Mouse (Mus musculus) midbrain, embryonic 12.5 days (tissue): ENCODE measurements at regions not wholly inside any gene's neighbourhood (a gene's known extent, or its start where the extent isn't known, plus 50 kb on each side); places are given as distances from the start of the nearest gene placed in this dataset.
A peak's percentile ranks its signal among the peaks of the same experiment; 100 is the strongest.
"Not testable (repeated sequence)": the region's sequence is repeated elsewhere in the genome, so short reads cannot be mapped to it uniquely, and the experiment has no call there.

Experiments
- ATAC-seq: fragments of 200-750 bp; cut with Nextera tagmentation; 2 replicates; pipeline ENCODE4 v1.8.0; 2017; ENCODE audit warnings: low read depth, moderate TSS enrichment, moderate library complexity; ENCODE audit not compliant: low FRiP score
- H3K27ac ChIP-seq: fragments of 300-500 bp; sonication (generic); replicated peaks from 2 replicates; pipeline ENCODE4 v1.5.1; 2016; ENCODE audit warnings: mild to moderate bottlenecking
- H3K27me3 ChIP-seq: fragments of 300-500 bp; sonication (generic); 2 replicates; pipeline ENCODE4 v1.6.1; 2016; ENCODE audit warnings: mild to moderate bottlenecking
- H3K36me3 ChIP-seq: fragments of 300-500 bp; sonication (generic); 2 replicates; pipeline ENCODE4 v1.6.1; 2016
- H3K4me1 ChIP-seq: fragments of 300-500 bp; sonication (generic); 2 replicates; pipeline ENCODE4 v1.6.1; 2016
- H3K4me2 ChIP-seq: fragments of 300-500 bp; sonication (generic); replicated peaks from 2 replicates; pipeline ENCODE4 v1.6.1; 2016; ENCODE audit warnings: mild to moderate bottlenecking, moderate library complexity
- H3K4me3 ChIP-seq: fragments of 300-500 bp; sonication (generic); 2 replicates; pipeline ENCODE4 v1.5.1; 2016; ENCODE audit warnings: mild to moderate bottlenecking
- H3K9ac ChIP-seq: fragments of 300-500 bp; sonication (generic); replicated peaks from 2 replicates; pipeline ENCODE4 v1.6.1; 2016; ENCODE audit warnings: mild to moderate bottlenecking, moderate library complexity
- H3K9me3 ChIP-seq: fragments of 300-500 bp; sonication (generic); 2 replicates; pipeline ENCODE4 v1.6.1; 2016; ENCODE audit warnings: mild to moderate bottlenecking
- WGBS: fragments of 180-500 bp; shearing (Covaris S2); methylation state at CpG from one replicate; pipeline ENCODE4 v1.1.7; 2016; 5-methylcytosine and 5-hydroxymethylcytosine counted together

DNA sequence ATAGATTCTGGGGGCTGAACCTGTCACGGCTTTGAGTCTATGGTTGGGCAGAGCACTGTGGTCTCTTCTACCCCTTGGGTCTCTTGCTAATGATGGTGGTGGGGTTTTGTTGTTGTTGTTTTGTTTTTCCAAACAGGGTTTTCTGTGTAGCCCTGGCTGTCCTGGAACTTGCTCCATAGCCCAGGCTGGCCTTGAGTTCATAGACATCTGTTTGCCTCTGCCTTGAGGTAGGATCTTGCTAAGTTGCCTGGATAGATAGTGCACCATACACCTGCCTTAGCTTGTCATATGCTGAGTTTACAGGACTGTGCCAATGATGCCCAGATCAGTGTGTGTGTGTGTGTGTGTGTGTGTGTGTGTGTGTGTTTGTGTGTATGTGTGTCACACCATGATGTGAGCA is 121.6 kb upstream of the Cpsf6 start:
- ATAC-seq = no peak
- H3K4me2 ChIP-seq = no peak overlapping the region
- H3K9me3 ChIP-seq = no peaks in the 10 kb centered on the region
- WGBS = 92% methylated on average over 1 of the region's 1 CpGs
- no peaks in the 10 kb centered on the region for H3K36me3 ChIP-seq
- H3K27ac ChIP-seq = no peak overlapping the region
- H3K4me1 ChIP-seq = no peaks in the 10 kb centered on the region
- no peak overlapping the region for H3K4me3 ChIP-seq
- no peak overlapping the region for H3K9ac ChIP-seq
- H3K27me3 ChIP-seq = peaks cover 23% of the 10 kb centered on the region; the same call in 1 of the 2 replicates

DNA sequence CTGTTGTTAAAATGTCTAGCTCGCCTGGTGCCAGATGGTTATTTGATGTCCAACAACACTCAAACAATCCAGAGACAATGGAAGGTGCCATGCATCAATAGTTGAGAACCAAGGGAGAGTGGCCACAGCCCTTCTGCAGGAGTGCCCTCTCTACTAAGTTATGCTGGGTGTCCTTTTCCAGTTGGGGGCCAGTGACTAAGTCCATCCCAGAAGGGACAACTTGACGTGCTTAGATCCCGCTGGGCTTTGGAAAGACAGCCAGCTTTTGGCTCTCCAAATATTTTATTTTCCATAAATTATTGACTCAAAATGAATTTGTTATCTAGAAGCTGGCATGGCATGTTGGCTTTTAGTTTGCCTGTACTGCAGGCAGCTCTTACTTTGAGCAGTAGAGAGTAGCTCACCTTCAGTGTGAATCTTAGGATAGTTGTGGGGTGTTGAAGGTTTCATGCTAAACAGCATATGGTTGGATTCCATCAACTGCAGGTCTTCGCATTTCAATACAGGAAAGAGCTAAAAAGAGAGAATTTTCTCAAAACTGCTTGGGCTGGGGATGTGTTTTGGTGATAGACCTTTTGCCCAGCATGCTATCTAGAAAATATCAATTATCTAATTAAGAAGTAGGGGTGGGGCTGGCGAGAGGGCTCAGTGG is 120.8 kb upstream of the Cpsf6 start:
- no peak for ATAC-seq

DNA sequence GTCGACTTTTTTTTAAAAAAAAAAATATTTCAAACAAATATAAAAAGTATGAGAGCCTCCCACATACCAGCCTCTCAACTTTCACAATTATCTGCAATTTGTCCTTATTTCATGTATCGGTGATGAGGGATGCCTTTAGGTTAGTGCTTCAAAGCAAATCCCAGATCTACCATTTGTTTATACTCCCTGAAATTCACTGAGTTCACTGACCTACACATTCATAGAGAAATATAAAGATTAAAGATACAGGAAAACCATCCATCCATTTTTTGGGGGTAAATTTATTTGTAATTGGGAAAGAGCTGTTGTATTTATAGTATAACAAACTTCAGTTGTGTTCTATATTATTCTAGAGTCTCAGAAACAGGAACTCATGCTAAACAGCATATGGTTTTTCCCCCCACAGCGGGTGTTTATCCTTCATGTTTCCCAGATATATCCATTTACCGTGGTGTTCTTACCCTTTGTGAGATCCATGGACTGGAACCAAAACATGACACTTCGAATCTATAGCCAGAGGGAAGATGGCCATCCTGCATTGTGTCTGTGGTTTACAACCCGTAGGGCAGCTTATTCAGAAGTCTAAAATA is 120.1 kb upstream of the Cpsf6 start:
- no peak overlapping the region for H3K27ac ChIP-seq
- no peak overlapping the region for H3K4me3 ChIP-seq
- WGBS = 77% methylated on average over 6 of the region's 6 CpGs
- peaks cover 23% of the 10 kb centered on the region; the same call in 1 of the 2 replicates for H3K27me3 ChIP-seq
- ATAC-seq = no peak
- H3K4me2 ChIP-seq = no peak overlapping the region
- H3K36me3 ChIP-seq = no peaks in the 10 kb centered on the region
- no peaks in the 10 kb centered on the region for H3K9me3 ChIP-seq
- no peak overlapping the region for H3K9ac ChIP-seq
- H3K4me1 ChIP-seq = 0 out of 2 replicates have a peak, but pooled peaks cover 3% of the 10 kb centered on the region

More for the DNA sequence above, 120.8 kb upstream of the Cpsf6 start:
- no peak overlapping the region for H3K4me3 ChIP-seq
- H3K4me1 ChIP-seq = 0 out of 2 replicates have a peak, but pooled peaks cover 3% of the 10 kb centered on the region
- no peak overlapping the region for H3K27ac ChIP-seq
- WGBS = 85% methylated on average over 5 of the region's 5 CpGs
- H3K9me3 ChIP-seq = no peaks in the 10 kb centered on the region
- no peaks in the 10 kb centered on the region for H3K36me3 ChIP-seq
- no peak overlapping the region for H3K4me2 ChIP-seq
- H3K9ac ChIP-seq = no peak overlapping the region
- H3K27me3 ChIP-seq = peaks cover 23% of the 10 kb centered on the region; the same call in 1 of the 2 replicates

DNA sequence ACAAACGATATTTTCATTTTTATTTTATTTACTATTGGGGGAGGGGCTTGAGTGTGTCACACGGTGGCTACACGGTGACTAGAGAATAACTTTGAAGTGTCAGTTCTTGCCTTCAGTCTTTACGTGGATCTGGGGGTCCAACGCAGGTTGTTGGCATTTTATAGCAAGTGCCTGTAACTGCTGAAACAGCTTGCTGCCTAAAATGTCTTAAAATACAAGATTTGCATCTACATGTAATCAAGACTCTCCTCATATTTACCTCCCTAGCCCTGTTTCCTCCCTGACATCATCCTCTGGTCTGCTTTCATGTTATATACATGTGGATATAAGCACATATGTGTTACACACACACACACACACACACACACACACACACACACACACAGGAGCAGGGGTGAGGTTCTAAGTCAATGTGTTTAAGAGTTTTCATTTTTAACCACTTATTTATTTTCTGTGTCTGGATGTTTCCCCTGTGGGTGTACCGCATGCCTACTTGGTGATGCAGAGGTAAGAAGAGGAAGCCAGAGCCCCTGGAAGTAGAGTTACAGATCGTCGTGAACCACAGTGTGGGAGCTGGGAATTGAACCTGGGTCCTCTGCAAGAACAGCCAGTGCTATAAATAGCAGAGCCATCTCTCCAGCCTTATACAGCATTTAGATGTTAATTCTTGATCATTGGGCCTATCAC is 119.5 kb upstream of the Cpsf6 start:
- H3K4me2 ChIP-seq = no peak overlapping the region
- H3K27me3 ChIP-seq = peaks cover 23% of the 10 kb centered on the region; the same call in 1 of the 2 replicates
- no peak overlapping the region for H3K4me3 ChIP-seq

DNA sequence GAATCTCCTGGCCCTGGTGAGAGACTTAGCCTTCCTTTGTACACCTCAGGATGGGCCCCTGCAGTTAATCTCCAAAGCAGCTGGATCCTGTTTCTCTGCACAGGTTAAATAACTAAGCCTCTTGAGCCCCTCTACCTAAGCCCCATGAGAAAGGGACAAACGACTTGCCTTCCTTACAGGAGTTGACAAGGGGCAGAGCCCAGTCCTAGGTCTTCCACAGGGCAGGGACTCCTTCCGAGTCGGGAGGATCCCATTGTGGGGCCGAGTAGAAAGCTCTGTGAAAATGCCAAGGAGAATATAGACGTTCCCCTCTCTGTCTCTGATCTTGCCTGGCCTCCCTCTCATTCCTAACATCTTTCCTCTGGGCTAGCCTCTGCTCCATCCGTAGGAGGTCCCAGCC is 118.7 kb upstream of the Cpsf6 start:
- WGBS = 51% methylated on average over 6 of the region's 6 CpGs
- H3K9ac ChIP-seq = no peak overlapping the region

More for the DNA sequence above, 119.5 kb upstream of the Cpsf6 start:
- no peak for ATAC-seq
- Histone ChIP-seq H3K36me3 (no peaks in the 10 kb centered on the region), H3K27ac (no peak overlapping the region), H3K9ac (no peak overlapping the region), H3K4me1 (0 out of 2 replicates have a peak, but pooled peaks cover 3% of the 10 kb centered on the region), H3K9me3 (no peaks in the 10 kb centered on the region)
- 92% methylated on average over 8 of the region's 8 CpGs for WGBS

DNA sequence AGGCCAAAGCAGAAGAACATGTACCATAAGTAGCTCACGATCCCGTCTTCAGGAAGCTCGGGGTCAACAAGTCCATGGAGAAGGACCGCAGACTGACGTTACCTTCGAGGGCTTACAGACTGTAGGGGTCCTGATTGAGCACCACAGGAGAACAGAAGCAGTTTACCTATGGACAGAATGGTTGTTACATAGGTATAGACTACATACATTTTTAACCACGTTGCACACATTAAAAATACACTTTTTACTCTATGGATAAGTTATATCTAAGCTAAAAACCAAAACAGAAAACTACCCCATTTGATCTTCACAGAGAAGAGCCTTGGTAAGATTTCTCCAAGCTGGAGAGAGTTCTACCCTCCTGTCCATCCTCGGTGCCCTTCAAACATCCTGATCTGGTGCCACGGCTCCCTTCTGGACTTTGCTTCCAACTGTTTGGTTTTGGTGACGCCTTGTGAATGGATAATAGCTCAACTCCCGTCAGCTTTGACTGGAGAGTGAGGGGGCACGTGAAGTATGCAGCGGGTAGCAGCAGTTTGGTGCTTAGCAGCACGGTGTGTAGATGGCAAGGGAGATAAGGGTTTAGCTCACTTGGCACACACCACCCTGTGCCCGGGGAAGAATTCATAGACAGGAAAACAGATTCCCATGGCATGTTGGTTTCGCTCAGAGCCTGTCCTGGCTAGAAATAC is 117.9 kb upstream of the Cpsf6 start:
- no peak overlapping the region for H3K27ac ChIP-seq
- peaks cover 25% of the 10 kb centered on the region; the same call in 1 of the 2 replicates for H3K27me3 ChIP-seq
- no peak overlapping the region for H3K4me3 ChIP-seq
- no peak for ATAC-seq
- H3K9me3 ChIP-seq = no peaks in the 10 kb centered on the region
- no peak overlapping the region for H3K4me2 ChIP-seq
- no peaks in the 10 kb centered on the region for H3K36me3 ChIP-seq
- H3K9ac ChIP-seq = no peak overlapping the region
- 88% methylated on average over 16 of the region's 16 CpGs for WGBS
- H3K4me1 ChIP-seq = peaks cover 3% of the 10 kb centered on the region; the same call in 1 of the 2 replicates

More for the DNA sequence above, 118.7 kb upstream of the Cpsf6 start:
- ATAC-seq = no peak
- Histone ChIP-seq H3K27me3 (peaks cover 23% of the 10 kb centered on the region; the same call in 1 of the 2 replicates), H3K36me3 (no peaks in the 10 kb centered on the region), H3K9me3 (no peaks in the 10 kb centered on the region), H3K4me3 (no peak overlapping the region), H3K27ac (no peak overlapping the region), H3K4me2 (no peak overlapping the region), H3K4me1 (peaks cover 3% of the 10 kb centered on the region; the same call in 1 of the 2 replicates)

DNA sequence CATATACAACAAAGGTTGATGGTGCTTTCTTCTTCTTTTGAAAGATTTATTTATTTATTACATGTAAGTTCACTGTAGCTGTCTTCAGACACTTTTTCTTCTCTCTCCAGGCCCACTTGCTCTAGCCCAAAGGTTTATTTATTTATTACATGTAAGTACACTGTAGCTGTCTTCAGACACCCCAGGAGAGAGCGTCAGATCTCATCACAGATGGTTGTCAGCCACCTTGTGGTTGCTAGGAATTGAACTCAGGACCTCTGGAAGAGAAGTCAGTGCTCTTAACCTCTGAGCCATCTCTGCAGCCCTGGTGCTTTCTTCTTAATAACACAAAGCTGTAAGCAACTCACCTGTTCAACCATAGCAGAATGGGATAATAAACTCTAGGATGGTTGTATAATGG is 117.3 kb upstream of the Cpsf6 start:
- H3K4me3 ChIP-seq, ATAC-seq, H3K36me3 ChIP-seq, H3K9ac ChIP-seq, H3K27ac ChIP-seq, H3K4me2 ChIP-seq, H3K4me1 ChIP-seq, H3K9me3 ChIP-seq: not testable (repeated sequence)
- 91% methylated on average over 1 of the region's 1 CpGs for WGBS
- H3K27me3 ChIP-seq = peaks cover 22% of the 10 kb centered on the region; the same call in 1 of the 2 replicates

DNA sequence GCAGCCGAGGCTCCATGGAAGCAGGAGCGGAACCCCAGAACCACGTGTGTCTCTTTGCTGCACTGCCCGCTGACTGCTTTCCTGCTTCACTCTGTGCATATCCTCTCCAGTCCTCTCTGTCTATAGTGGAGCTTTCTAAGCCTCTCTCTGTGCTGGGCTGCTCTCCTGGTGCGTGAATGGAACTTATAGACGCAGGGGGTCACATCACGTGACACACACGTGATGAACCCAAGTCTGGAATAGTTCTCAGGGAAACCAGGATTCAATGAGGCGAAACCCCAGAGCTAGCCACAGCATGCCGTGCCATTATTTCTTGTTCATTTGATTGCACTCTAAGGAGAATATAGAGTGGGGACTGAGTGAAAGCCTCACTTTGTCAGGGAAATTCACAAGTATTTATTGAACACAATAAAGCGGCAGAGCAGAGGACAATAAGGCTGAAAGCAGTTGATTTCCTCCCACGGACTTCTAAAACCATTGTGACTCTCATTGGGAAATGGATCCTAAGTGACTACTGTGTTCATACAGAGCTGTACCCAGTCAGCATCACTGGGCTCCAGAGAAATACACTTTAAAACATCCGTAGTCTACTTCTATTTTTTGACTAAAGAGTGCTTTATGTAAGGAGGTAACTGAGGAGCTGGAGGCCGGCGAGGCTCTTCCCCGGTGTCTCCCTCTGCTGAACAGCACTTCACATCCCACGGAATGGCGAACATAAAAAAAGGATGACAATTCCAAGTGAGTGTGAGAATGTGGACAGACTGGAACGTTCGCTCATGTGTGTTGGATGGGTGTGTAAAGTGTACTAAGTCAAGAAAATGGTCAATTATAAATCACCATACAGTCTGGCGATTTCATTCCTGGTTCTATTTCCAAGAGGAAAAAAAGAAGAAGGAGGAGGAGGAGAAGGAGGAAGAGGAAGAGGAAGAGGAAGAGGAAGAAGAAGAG is 116.5 kb upstream of the Cpsf6 start:
- Histone ChIP-seq H3K4me2 (no peak overlapping the region), H3K4me3 (no peak overlapping the region), H3K9ac (no peak overlapping the region), H3K27ac (no peak overlapping the region), H3K36me3 (no peaks in the 10 kb centered on the region), H3K27me3 (peaks cover 23% of the 10 kb centered on the region; the same call in 1 of the 2 replicates), H3K9me3 (no peaks in the 10 kb centered on the region), H3K4me1 (peaks cover 3% of the 10 kb centered on the region; the same call in 1 of the 2 replicates)
- ATAC-seq = 0 out of 2 replicates have a peak, but pooled peaks have one; percentile 41
- 70% methylated on average over 21 of the region's 21 CpGs for WGBS

DNA sequence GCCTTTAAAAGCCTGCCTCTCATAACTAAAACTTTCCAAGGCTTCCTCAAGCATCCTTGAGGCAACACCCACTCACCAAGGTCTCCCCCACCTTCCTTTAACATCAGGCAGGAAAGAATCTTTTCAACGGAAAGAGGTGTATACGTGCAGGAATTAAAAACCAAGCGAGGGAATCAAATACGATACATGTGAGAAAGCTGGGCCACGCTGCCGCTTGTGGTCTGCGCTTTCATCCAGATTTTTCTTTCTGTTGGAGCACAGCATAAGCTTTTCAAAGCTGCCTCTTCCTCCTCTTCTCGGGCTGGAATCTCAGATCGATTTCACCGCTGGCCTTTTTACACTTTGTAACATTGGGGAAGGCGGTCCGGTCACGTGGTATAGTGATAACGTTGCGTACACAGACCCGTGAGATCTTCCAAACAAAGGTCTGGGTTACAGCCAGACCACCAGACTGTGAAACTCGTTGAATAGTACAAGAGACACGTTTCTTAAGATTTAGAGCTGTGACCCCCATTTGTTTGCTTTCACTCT is 114.4 kb upstream of the Cpsf6 start:
- no peak for ATAC-seq
- peaks cover 28% of the 10 kb centered on the region; the same call in 1 of the 2 replicates for H3K27me3 ChIP-seq
- H3K9me3 ChIP-seq = no peaks in the 10 kb centered on the region
- H3K4me3 ChIP-seq = peak overlapping the region; percentile 28
- H3K27ac ChIP-seq = no peak overlapping the region
- H3K9ac ChIP-seq = no peak overlapping the region
- no peaks in the 10 kb centered on the region for H3K36me3 ChIP-seq
- WGBS = 42% methylated on average over 18 of the region's 18 CpGs
- H3K4me1 ChIP-seq = peaks cover 3% of the 10 kb centered on the region; the same call in 1 of the 2 replicates
- peak overlapping the region; percentile 46 for H3K4me2 ChIP-seq

DNA sequence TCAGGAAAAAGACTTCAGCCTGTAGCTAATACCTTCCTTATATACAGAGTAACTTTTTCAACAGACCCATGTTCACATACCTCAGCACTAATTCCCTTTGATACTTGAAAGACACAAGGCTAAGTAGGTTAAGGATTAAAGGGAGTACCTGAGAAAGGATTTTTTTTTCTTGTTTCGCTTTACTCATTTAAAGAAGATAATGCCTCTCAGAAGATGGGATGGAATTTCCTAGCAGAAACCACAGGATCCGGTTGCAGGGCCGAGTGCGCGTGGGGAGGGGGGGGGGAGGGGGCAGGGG is 114.0 kb upstream of the Cpsf6 start:
- 32% methylated on average over 1 of the region's 5 CpGs for WGBS
- peak overlapping the region; percentile 46 for H3K4me2 ChIP-seq

More for the DNA sequence above, 114.0 kb upstream of the Cpsf6 start:
- no peaks in the 10 kb centered on the region for H3K9me3 ChIP-seq
- H3K4me3 ChIP-seq = no peak overlapping the region
- H3K36me3 ChIP-seq = no peaks in the 10 kb centered on the region
- H3K4me1 ChIP-seq = peaks cover 3% of the 10 kb centered on the region; the same call in 1 of the 2 replicates
- peaks cover 24% of the 10 kb centered on the region; the same call in 1 of the 2 replicates for H3K27me3 ChIP-seq
- ATAC-seq = no peak
- H3K9ac ChIP-seq = no peak overlapping the region
- H3K27ac ChIP-seq = no peak overlapping the region
